Mouse (Mus musculus) v-Abl transformed pro-B cells (cell line): Measurements from ENCODE around the gene Armc6.

Experiments
- in situ Hi-C, 2 experiments: fragments of 400-800 bp; cut with MboI; formaldehyde crosslinking; loops; one replicate each; pipeline ENCODE4 v1.15.1; 2025; ENCODE audit not compliant: unreplicated experiment in 2 of 2

The Armc6 gene

GRCm38 (mm10) chr8:70200098-70200681 is 34.1 kb downstream of the Armc6 start:
- in situ Hi-C loops, result no loop called here

DNA sequence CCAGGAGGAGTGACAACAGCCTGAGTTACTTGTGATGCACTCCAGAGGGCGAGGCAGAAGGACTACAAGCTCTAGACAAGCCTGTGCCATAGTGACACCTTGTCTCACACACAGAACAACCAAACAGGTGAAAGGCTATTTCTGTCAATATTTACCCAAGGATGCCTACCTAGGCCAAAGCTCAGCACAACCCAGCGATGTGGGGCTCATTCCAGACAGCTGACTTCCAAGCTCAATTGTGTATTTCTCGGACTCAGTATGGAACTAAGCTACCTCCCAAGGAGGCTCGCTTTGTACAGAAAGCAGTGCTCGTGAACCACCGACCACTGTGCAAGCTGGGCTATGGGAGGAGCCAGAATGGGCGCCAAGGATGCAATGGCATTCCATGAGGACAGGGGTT is 36.7 kb downstream of the Armc6 start:
- in situ Hi-C loops, result no loop called here

DNA sequence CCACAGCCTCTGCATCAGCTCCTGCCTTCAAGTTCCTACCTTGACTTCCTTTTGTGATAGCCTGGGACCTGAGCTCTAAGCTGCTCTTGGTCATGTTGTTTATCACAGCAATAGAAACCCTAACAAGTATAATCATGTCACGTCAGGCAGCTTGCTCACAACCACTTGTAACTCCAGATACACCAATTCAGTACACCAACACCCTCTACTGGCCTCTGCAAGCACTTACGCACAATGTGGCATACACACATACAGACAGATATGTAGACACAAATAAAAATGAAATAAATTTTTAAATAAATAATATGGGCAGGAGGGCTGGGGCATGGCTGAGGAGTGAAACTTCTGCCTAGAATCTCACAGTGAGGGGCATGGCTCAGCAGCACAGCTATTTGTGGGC is 38.5 kb downstream of the Armc6 start:
- in situ Hi-C loops, result no loop called here

DNA sequence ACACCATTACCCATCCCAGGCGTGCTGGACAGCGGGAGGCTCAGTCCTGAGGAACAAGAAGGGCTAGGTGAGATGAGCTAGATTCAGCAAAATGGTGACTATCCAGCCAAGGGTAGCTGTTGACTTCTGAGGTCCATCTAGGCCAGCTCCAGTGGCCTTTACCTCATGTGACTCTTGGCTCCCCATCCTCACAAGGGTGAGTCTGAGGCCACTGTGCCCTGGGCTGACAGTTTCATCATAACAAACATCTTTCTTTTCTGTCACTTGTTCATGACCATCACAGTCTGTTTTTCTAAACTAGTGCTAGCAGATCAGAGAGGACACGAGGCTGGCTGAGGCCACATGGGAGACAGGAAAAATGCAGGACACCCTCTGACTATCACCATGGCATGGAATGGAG is 40.1 kb downstream of the Armc6 start:
- in situ Hi-C loops, result no loop called here

GRCm38 (mm10) chr8:70193238-70193637 is 41.0 kb downstream of the Armc6 start:
- in situ Hi-C loops, result no loop called here

DNA sequence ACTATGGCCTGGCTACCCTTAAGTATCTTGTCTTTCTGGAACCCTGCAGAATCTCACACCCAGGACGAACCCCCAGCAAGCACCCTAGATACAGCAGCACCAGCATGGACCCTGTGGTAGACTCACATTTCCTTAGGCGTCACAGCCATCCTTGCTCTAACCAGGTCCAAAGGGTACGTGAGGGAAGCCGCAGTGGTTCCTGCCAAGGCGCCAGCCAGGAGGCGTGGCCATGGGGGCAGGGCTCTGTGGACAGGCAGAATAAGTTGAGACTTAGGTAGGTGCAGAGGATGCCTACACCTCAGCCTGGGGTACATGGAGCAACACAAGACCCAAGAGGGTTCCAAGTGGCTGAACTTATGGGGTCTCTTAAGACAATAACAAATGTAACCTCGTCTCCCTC is 45.6 kb downstream of the Armc6 start:
- in situ Hi-C loops, result no loop called here

DNA sequence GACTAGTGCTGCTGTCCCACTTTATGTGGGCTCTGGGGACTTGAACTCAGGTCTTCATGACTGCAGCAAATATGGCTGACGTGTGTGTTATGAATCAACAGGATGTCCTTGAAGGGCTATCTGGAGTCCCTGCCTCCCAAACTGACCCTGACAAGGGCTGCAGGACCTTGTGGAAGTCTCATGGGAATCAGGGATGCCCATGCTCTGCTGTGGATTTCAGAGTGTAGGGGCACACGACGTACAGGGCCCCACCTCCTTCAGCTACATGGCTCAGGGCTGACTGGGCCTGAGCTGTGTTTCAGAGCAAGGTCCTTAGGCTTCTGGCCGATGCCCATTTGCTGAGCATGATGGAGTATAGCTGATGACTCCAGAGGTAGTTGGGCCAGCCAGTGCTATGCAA is 51.1 kb downstream of the Armc6 start:
- in situ Hi-C loops, result no loop called here

DNA sequence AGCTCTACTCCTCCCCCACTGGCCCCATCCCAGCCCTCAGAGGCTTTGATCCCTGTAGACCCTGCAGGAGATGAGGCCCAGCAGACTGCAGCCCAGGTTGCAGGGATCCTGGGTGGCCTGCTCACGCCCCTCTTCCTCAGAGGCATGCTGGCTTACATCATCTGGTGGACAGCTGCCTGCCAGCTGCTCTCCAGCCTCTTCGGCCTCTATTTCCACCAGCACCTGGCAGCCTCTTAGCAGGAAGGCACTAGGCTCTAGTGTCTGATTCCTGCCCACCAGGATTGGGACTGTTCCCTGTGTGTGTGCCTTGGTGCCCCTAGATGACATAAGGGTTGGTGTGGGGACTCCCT is 52.4 kb downstream of the Armc6 start:
- in situ Hi-C loops, result no loop called here

DNA sequence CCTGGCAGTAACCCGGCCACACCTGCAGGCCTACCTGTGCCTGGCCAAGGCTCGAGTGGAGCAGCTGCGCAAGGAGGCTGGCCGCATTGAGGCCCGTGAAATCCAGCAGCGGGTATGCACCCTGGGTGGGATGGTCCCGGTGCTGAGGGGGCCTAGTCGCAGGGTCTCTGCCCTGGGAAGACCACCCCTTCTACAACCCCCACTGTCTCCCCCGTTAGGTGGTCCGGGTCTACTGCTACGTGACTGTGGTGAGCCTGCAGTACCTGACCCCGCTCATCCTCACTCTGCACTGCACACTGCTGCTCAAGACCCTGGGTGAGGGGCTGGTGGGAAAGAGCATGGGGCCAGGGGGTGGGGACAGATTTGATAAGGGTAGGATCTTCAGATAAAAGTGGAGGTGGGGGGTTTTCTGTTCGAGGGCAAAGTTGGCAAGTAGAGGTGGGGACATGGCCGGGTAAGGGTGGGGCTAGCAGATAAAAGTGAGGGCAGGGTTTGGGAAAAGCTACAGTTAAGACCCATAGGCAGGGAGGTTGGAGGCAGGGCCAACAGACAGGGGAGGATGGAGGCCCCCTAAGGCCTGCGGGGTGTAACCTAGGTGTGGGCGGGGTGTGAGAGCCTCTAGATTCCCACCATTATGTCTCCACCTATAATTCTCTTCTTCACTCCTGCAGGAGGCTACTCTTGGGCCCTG is 52.9 kb downstream of the Armc6 start:
- in situ Hi-C loops, result no loop called here

GRCm38 (mm10) chr8:70179082-70179481 is 55.2 kb downstream of the Armc6 start:
- in situ Hi-C loops, result loop anchor here in 1 of 2 experiments (5.0 kb wide), 1 partner anchor 43 kb away; no protein-coding TSS in a partner anchor

- in situ Hi-C loops, result loop anchor here in 1 of 2 experiments (5.0 kb wide), 1 partner anchor 44 kb away; no protein-coding TSS in a partner anchor
Observed at GRCm38 (mm10) chr8:70178231-70178630, 56.0 kb downstream of the Armc6 start.

DNA sequence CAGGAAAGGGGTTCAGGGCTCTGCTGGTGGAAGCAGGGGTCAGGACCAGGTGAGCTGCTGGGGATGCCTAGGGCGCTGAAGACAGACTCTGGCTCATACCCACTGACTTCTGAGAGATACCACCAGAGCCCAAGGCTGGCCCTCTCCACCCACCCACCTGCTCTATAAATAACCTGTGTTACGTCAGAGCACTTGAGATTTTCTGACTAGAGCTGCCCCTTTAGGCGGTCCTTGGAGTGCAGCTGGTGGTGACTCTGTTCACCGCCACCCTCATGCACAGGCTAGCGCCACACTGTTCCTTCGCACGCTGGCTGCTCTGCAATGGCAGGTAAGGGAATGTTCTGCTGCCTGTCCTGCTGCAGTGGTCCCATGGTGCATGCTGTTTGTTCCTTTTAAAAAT is 60.2 kb downstream of the Armc6 start:
- in situ Hi-C loops, result no loop called here

DNA sequence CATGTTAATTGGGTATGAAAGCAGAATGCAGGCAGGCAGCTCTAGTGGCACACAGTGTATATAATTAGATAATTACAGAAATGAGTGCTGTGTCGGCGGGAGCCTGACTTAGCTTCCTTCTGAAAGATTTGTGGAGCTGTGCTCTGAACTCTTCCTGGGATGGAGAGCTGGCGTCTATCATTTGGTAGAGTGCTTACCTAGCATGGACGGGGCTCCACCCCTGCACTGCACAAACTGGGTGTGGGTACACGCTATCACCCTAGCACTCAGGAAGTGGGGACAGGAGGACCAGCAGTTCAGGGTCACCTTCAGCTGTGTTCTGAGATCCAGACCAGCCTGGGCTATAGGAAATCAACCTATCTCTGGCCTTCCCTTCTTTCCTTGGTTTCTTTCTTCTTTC is 60.9 kb downstream of the Armc6 start:
- in situ Hi-C loops, result no loop called here

GRCm38 (mm10) chr8:70172043-70172681 is 62.1 kb downstream of the Armc6 start, which contains the start of gene Tmem161a:
TSS of gene Tmem161a (plus strand) at chr8:70172356.
- in situ Hi-C loops, result no loop called here

DNA sequence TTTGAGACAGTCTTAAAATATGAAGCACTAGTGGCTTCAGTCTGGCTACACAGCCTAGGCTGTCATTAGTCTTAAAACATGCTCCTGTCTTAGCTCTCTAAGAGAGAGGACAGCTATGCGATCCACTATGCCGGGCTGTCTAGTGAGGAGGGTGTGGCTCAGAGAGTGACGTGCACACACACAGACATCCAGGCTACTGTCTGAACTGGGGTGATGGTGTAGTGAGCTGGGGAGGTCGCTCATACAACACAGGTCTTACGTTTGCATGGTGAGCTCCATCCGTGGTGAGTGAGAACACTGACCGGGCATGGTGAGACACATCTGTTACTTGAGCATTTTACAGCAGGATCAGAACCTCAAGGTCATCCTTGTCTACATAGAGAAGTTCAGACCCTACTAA is 63.0 kb downstream of the Armc6 start:
- in situ Hi-C loops, result no loop called here

- in situ Hi-C loops, result no loop called here
Observed at GRCm38 (mm10) chr8:70170748-70171147, 63.5 kb downstream of the Armc6 start.
